ENCODE assay signal across 14 mouse cellular contexts in genomic region chr10:60595166-60595565, GRCm38 (mm10).
DNase-seq lines count a peak whose midpoint lies in the region; ATAC-seq and TF ChIP-seq lines count a peak whose summit lies in the region.
"Had no signal": no experiment of that assay in that cellular context is flagged by ENCODE, and none has a peak within 500 bp of the region (broad histone marks: within the 10 kb centered on the region; RNA-seq: fewer than 3 reads in every experiment).

No protein-coding gene starts in this region.

- peak; percentile 25 for DNase-seq in forebrain, postnatal 0 days
- no peak for DNase-seq in forebrain, embryonic 10.5 days (ENCODE audit: extremely low spot score, low spot score)
- peak; percentile 6 for DNase-seq in kidney, adult 18-20 months
- no peak for DNase-seq in kidney, postnatal 14 days
- DNase-seq in Muller cell, postnatal 12 days (ENCODE audit: inconsistent ontology term), result peak; percentile 83
- DNase-seq in cerebellum, adult 18-20 months, result peak; percentile 32 to 35
- DNase-seq in retina, postnatal 1 day, result no peak
- no peak for DNase-seq in liver, embryonic 11.5 days (ENCODE audit: low spot score)
- DNase-seq: adrenal gland, adult 8-10 months; B cell, adult 2 months; lung, embryonic 14.5 days had no signal

- peak; percentile 47 for ATAC-seq in forebrain, postnatal 0 days
- no peak for ATAC-seq in liver, embryonic 11.5 days (replicated peaks; ENCODE audit: low FRiP score)

- WGBS in forebrain, postnatal 0 days, result 52% methylated on average over 6 of the region's 6 CpGs
- 81% methylated on average over 6 of the region's 6 CpGs for WGBS in forebrain, embryonic 10.5 days
- WGBS in liver, embryonic 11.5 days, result 80% methylated on average over 6 of the region's 6 CpGs

- H3K4me3 ChIP-seq in forebrain, postnatal 0 days (ENCODE audit: low read depth, low read length), result no peak overlapping the region
- H3K4me3 ChIP-seq in forebrain, embryonic 10.5 days, result no peak overlapping the region
- no peak overlapping the region for H3K4me3 ChIP-seq in liver, embryonic 11.5 days (ENCODE audit: low read depth, low read length)
- H3K4me3 ChIP-seq: embryonic facial prominence, embryonic 12.5 days; heart, embryonic 15.5 days; limb, embryonic 15.5 days had no signal

- TF ChIP-seq CTCF in forebrain, postnatal 0 days (IDR thresholded peaks at IDR 0.05; ENCODE audit: low read depth), result no peak

- H3K9me3 ChIP-seq in forebrain, postnatal 0 days (ENCODE audit: low read length), result no peaks in the 10 kb centered on the region
- H3K9me3 ChIP-seq in forebrain, embryonic 10.5 days, result no peaks in the 10 kb centered on the region
- no peaks in the 10 kb centered on the region for H3K9me3 ChIP-seq in liver, embryonic 11.5 days (ENCODE audit: control insufficient read depth, low read length)
- H3K9me3 ChIP-seq: embryonic facial prominence, embryonic 12.5 days; heart, embryonic 15.5 days; limb, embryonic 15.5 days had no signal

- no peak overlapping the region for H3K9ac ChIP-seq in forebrain, postnatal 0 days
- H3K9ac ChIP-seq in liver, embryonic 11.5 days (ENCODE audit: low read depth, low read length), result no peak overlapping the region
- H3K9ac ChIP-seq: embryonic facial prominence, embryonic 12.5 days; heart, embryonic 15.5 days; limb, embryonic 15.5 days; lung, embryonic 14.5 days had no signal

- no peak overlapping the region for H3K27ac ChIP-seq in forebrain, postnatal 0 days (ENCODE audit: low read depth, low read length)
- H3K27ac ChIP-seq in forebrain, embryonic 10.5 days, result no peak overlapping the region
- no peak overlapping the region for H3K27ac ChIP-seq in liver, embryonic 11.5 days (ENCODE audit: low read depth, low read length)
- H3K27ac ChIP-seq: embryonic facial prominence, embryonic 12.5 days; heart, embryonic 15.5 days; limb, embryonic 15.5 days had no signal

- no peak overlapping the region for H3K4me2 ChIP-seq in forebrain, postnatal 0 days (ENCODE audit: low read depth)
- no peak overlapping the region for H3K4me2 ChIP-seq in liver, embryonic 11.5 days
- H3K4me2 ChIP-seq: embryonic facial prominence, embryonic 12.5 days; heart, embryonic 15.5 days; limb, embryonic 15.5 days; lung, embryonic 14.5 days had no signal

- no peaks in the 10 kb centered on the region for H3K36me3 ChIP-seq in forebrain, postnatal 0 days (ENCODE audit: insufficient read depth)
- no peaks in the 10 kb centered on the region for H3K36me3 ChIP-seq in forebrain, embryonic 10.5 days (replicated peaks)
- no peaks in the 10 kb centered on the region for H3K36me3 ChIP-seq in liver, embryonic 11.5 days (ENCODE audit: control insufficient read depth, insufficient read depth, low read length)
- H3K36me3 ChIP-seq: embryonic facial prominence, embryonic 12.5 days; heart, embryonic 15.5 days; limb, embryonic 15.5 days had no signal

- H3K27me3 ChIP-seq in forebrain, postnatal 0 days (ENCODE audit: insufficient read depth, low read length), result no peaks in the 10 kb centered on the region
- H3K27me3 ChIP-seq in forebrain, embryonic 10.5 days (ENCODE audit: poor library complexity, severe bottlenecking), result peaks cover 85% of the 10 kb centered on the region
- no peaks in the 10 kb centered on the region for H3K27me3 ChIP-seq in liver, embryonic 11.5 days (replicated peaks; ENCODE audit: control insufficient read depth, insufficient read depth, low read length)
- H3K27me3 ChIP-seq: embryonic facial prominence, embryonic 12.5 days; heart, embryonic 15.5 days had no signal

- 0 out of 2 replicates have a peak, but pooled peaks cover 7% of the 10 kb centered on the region for H3K4me1 ChIP-seq in forebrain, postnatal 0 days (ENCODE audit: insufficient read depth)
- peaks cover 51% of the 10 kb centered on the region for H3K4me1 ChIP-seq in forebrain, embryonic 10.5 days
- no peaks in the 10 kb centered on the region for H3K4me1 ChIP-seq in liver, embryonic 11.5 days (replicated peaks; ENCODE audit: control insufficient read depth, insufficient read depth, low read length)
- H3K4me1 ChIP-seq: heart, embryonic 15.5 days had no signal

Comparison
In these comparisons a context has a peak if more than half of its experiments do, and no peak if none do; other contexts are left out.
1. DNase-seq: peak in forebrain, postnatal 0 days (single experiment), kidney, adult 18-20 months (single experiment), Muller cell, postnatal 12 days (single experiment) and cerebellum, adult 18-20 months (2 of 2); none in forebrain, embryonic 10.5 days (single experiment), kidney, postnatal 14 days (single experiment), retina, postnatal 1 day (single experiment) and liver, embryonic 11.5 days (single experiment).